Mouse (Mus musculus) intestine, embryonic 15.5 days (tissue): ENCODE data around the gene Car5a. TPM values are rescaled to one million over a fixed set of nuclear protein-coding genes. Genes with fewer than 3 reads are reported as not detected.

ENCODE experiments used
- ATAC-seq: fragments of 200-750 bp; cut with Nextera tagmentation; 2 replicates; pipeline ENCODE4 v1.8.0; 2017; ENCODE audit warnings: moderate TSS enrichment, moderate library complexity
- H3K27ac ChIP-seq: fragments of 300-500 bp; sonication (generic); 2 replicates; pipeline ENCODE4 v1.5.1; 2015; ENCODE audit warnings: mild to moderate bottlenecking, inconsistent platforms
- H3K27me3 ChIP-seq: fragments of 300-500 bp; sonication (generic); replicated peaks from 2 replicates; pipeline ENCODE4 v1.6.1; 2015; ENCODE audit warnings: inconsistent platforms
- H3K36me3 ChIP-seq: fragments of 300-500 bp; sonication (generic); 2 replicates; pipeline ENCODE4 v1.6.1; 2015; ENCODE audit warnings: inconsistent platforms
- H3K4me1 ChIP-seq: fragments of 300-500 bp; sonication (generic); replicated peaks from 2 replicates; pipeline ENCODE4 v1.6.1; 2015; ENCODE audit warnings: inconsistent platforms
- H3K4me2 ChIP-seq: fragments of 300-500 bp; sonication (generic); replicated peaks from 2 replicates; pipeline ENCODE4 v1.6.1; 2015; ENCODE audit warnings: mild to moderate bottlenecking, inconsistent platforms
- H3K4me3 ChIP-seq: fragments of 300-500 bp; sonication (generic); replicated peaks from 2 replicates; pipeline ENCODE4 v1.5.1; 2015; ENCODE audit warnings: inconsistent platforms
- H3K9ac ChIP-seq: fragments of 300-500 bp; sonication (generic); 2 replicates; pipeline ENCODE4 v1.6.1; 2015; ENCODE audit warnings: inconsistent platforms
- H3K9me3 ChIP-seq: fragments of 300-500 bp; sonication (generic); 2 replicates; pipeline ENCODE4 v1.6.1; 2016; ENCODE audit warnings: inconsistent platforms
- WGBS: fragments of 180-500 bp; shearing (Covaris S2); methylation state at CpG from one replicate; pipeline ENCODE4 v1.1.7; 2015; 5-methylcytosine and 5-hydroxymethylcytosine counted together
- polyA plus RNA-seq: library from polyadenylated mRNA; unstranded; fragments of >200 nt; fragmentation: Nextera tagmentation; extraction: Ambion mirVana; gene quantifications from 2 replicates; pipeline ENCODE4 v1.2.1, GENCODE M21; 2015

Gene Car5a
- polyA plus RNA-seq, 1 experiment from 2014 or later = 0.21 TPM

- 85% methylated on average over 3 of the region's 3 CpGs for WGBS
- Histone ChIP-seq H3K36me3 (peaks cover 21% of the 10 kb centered on the region), H3K4me3 (no peak overlapping the region)
Measured at GRCm38 (mm10) chr8:121879712-121880111, 65.0 kb downstream of the Car5a start.

DNA sequence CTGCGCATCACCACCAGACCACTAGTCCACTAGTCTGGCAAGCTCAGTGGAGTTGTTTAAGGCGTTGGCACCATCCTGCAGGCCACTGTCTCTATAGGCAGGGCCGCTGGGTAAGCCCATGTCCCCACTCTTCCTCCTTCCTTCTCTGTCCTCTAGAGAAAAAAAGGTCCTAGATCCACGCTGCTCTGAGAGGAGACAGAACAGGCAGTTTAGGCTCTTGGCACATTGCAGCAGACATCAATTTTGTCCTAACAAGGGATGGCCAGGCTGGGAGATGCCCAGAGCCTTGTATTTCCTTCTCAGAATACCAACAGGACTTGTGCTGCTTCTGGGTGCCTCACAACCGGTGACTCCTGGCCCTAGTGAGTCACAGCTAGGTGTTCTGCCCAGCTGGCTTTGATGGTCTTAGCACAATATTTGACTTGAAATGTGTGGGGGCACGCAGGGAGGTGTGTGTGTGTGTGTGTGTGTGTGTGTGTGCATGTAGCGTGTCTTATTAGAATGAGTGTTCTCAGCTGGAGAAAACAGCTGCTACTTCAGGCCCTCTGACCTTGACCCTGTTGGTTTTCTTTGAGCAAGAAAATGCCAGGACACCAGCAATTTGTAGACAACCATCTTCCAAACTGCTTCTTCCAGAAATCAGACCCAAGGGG, 66.8 kb downstream of the Car5a start:
- no peaks in the 10 kb centered on the region for H3K9me3 ChIP-seq
- H3K27me3 ChIP-seq = no peaks in the 10 kb centered on the region
- 79% methylated on average over 7 of the region's 7 CpGs for WGBS
- peaks cover 9% of the 10 kb centered on the region for H3K4me1 ChIP-seq
- no peak overlapping the region for H3K4me2 ChIP-seq
- ATAC-seq = no peak
- no peak overlapping the region for H3K9ac ChIP-seq
- no peak overlapping the region for H3K4me3 ChIP-seq
- H3K36me3 ChIP-seq = peaks cover 8% of the 10 kb centered on the region; the same call in 1 of the 2 replicates
- H3K27ac ChIP-seq = no peak overlapping the region

More at GRCm38 (mm10) chr8:121879712-121880111, 65.0 kb downstream of the Car5a start:
- Histone ChIP-seq H3K4me2 (no peak overlapping the region), H3K9ac (no peak overlapping the region), H3K27me3 (no peaks in the 10 kb centered on the region), H3K4me1 (peaks cover 5% of the 10 kb centered on the region; the same call in 1 of the 2 replicates), H3K9me3 (no peaks in the 10 kb centered on the region), H3K27ac (no peak overlapping the region)
- ATAC-seq = no peak

GRCm38 (mm10) chr8:121877212-121877611, 67.5 kb downstream of the Car5a start:
- ATAC-seq = no peak
- Histone ChIP-seq H3K4me1 (peaks cover 13% of the 10 kb centered on the region), H3K9ac (no peak overlapping the region), H3K27me3 (no peaks in the 10 kb centered on the region), H3K27ac (no peak overlapping the region), H3K9me3 (no peaks in the 10 kb centered on the region), H3K36me3 (peaks cover under 1% of the 10 kb centered on the region; the same call in 1 of the 2 replicates), H3K4me3 (no peak overlapping the region), H3K4me2 (no peak overlapping the region)
- WGBS = 83% methylated on average over 5 of the region's 5 CpGs

DNA sequence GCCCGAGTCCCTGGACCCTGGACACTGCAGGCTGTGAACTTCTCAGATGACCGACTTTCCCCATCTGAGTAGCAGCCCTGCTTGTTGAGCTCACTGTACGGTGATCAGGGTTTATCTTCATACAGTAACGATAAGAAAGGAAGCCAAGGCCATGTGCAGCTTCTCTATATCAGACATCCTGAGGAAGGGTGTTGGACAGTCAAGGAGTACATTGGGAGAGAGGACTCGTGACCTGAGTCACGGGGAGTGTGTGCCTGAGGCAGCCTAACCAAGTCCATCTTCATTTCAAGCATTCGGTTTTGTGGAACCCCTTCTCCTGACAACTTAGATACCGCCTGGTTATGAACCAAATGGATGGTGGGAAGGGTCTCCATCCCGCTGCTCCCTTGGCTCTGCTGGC, 69.2 kb downstream of the Car5a start:
- H3K9me3 ChIP-seq = no peaks in the 10 kb centered on the region
- 65% methylated on average over 9 of the region's 9 CpGs for WGBS
- peak overlapping the region; percentile 6; the same call in 1 of the 2 replicates for H3K27ac ChIP-seq

GRCm38 (mm10) chr8:121875045-121875444, 69.7 kb downstream of the Car5a start:
- H3K36me3 ChIP-seq = no peaks in the 10 kb centered on the region
- H3K4me1 ChIP-seq = peaks cover 21% of the 10 kb centered on the region
- peak overlapping the region; percentile 32; the same call in 1 of the 2 replicates for H3K27ac ChIP-seq
- no peaks in the 10 kb centered on the region for H3K9me3 ChIP-seq
- ATAC-seq = no peak
- no peak overlapping the region for H3K9ac ChIP-seq
- WGBS = 41% methylated on average over 3 of the region's 3 CpGs
- H3K4me3 ChIP-seq = no peak overlapping the region
- no peaks in the 10 kb centered on the region for H3K27me3 ChIP-seq
- no peak overlapping the region for H3K4me2 ChIP-seq

More for the DNA sequence above, 69.2 kb downstream of the Car5a start:
- no peak overlapping the region for H3K4me3 ChIP-seq
- no peaks in the 10 kb centered on the region for H3K27me3 ChIP-seq
- peaks cover 21% of the 10 kb centered on the region for H3K4me1 ChIP-seq
- no peak overlapping the region for H3K9ac ChIP-seq
- no peak overlapping the region for H3K4me2 ChIP-seq
- no peaks in the 10 kb centered on the region for H3K36me3 ChIP-seq
- ATAC-seq = no peak

- 49% methylated on average over 9 of the region's 9 CpGs for WGBS
- no peak overlapping the region for H3K27ac ChIP-seq
- H3K27me3 ChIP-seq = no peaks in the 10 kb centered on the region
- no peak overlapping the region for H3K4me3 ChIP-seq
- peaks cover 21% of the 10 kb centered on the region for H3K4me1 ChIP-seq
- ATAC-seq = peak; percentile 64
- H3K9ac ChIP-seq = no peak overlapping the region
- no peaks in the 10 kb centered on the region for H3K36me3 ChIP-seq
- no peaks in the 10 kb centered on the region for H3K9me3 ChIP-seq
- H3K4me2 ChIP-seq = no peak overlapping the region
Measured at GRCm38 (mm10) chr8:121874031-121874430, 70.7 kb downstream of the Car5a start.

DNA sequence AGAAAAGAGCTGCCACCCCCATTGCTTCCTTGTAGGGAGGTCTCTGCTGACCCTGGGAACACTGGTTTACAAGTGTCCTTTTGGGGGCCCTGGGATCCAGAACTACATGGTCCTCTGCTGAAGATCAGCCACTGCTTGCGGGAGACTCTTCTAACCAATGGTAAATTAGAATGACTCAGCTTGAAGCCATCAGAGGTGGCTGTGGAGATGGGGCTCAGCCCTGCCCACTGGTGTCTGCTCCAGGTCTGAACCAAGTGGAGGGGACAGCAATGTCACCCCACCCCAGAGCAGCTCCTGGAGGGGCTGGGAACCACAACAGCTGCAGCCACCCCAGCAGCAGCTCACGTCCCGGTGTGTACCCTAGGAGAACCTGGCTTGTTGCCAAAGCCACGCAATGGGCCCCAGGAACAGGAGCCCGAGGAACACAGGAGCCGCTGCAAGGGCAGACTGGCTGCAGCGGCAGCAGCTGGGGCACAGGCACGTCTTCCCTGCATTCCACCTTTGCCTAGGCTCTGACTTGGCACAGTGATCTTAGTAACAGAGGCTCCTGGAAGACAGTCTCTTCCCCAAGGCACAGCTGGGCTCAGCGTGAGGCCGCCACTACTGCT, 72.8 kb downstream of the Car5a start:
- H3K4me3 ChIP-seq = no peak overlapping the region
- H3K36me3 ChIP-seq = no peaks in the 10 kb centered on the region
- 15% methylated on average over 10 of the region's 10 CpGs for WGBS
- ATAC-seq = peak; percentile 77
- H3K27me3 ChIP-seq = no peaks in the 10 kb centered on the region
- H3K27ac ChIP-seq = peak overlapping the region; percentile 32; the same call in 1 of the 2 replicates
- no peaks in the 10 kb centered on the region for H3K9me3 ChIP-seq
- H3K4me2 ChIP-seq = peak overlapping the region; percentile 24; the same call in 1 of the 2 replicates
- H3K4me1 ChIP-seq = peaks cover 21% of the 10 kb centered on the region
- 0 out of 2 replicates have a peak overlapping the region, but pooled peaks have one; percentile 24 for H3K9ac ChIP-seq

DNA sequence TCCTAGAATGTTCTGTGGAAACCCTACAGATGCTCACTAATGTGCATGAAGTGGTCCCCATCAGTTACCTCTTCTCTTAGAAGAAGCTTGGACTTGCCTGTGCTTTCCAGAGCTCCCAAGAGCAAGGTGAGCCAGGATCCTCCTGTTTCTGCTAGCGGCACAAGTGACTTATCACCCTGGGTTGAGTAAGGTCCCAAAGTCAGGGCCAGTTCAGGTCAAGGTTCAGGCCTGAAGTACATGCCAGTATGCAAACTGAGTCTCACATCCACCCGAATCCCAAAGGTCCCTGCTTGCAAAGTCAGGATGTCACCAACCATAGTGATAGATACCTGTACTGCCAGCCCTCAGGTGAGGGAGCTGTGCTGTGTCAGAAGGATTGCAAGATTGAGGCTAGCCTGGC, 74.5 kb downstream of the Car5a start:
- H3K27ac ChIP-seq = no peak overlapping the region
- no peak for ATAC-seq
- H3K4me3 ChIP-seq = no peak overlapping the region
- 92% methylated on average over 2 of the region's 2 CpGs for WGBS
- no peaks in the 10 kb centered on the region for H3K27me3 ChIP-seq
- peaks cover 18% of the 10 kb centered on the region for H3K4me1 ChIP-seq
- H3K9me3 ChIP-seq = no peaks in the 10 kb centered on the region
- no peak overlapping the region for H3K9ac ChIP-seq
- H3K4me2 ChIP-seq = no peak overlapping the region
- H3K36me3 ChIP-seq = no peaks in the 10 kb centered on the region

- Histone ChIP-seq H3K27me3 (no peaks in the 10 kb centered on the region), H3K4me1 (peaks cover 12% of the 10 kb centered on the region), H3K36me3 (no peaks in the 10 kb centered on the region), H3K4me2 (no peak overlapping the region), H3K27ac (no peak overlapping the region), H3K9me3 (no peaks in the 10 kb centered on the region), H3K4me3 (no peak overlapping the region), H3K9ac (no peak overlapping the region)
- ATAC-seq = no peak
- WGBS = 85% methylated on average over 7 of the region's 7 CpGs
Measured at GRCm38 (mm10) chr8:121868896-121869295, 75.8 kb downstream of the Car5a start.

GRCm38 (mm10) chr8:121868196-121868595, 76.5 kb downstream of the Car5a start:
- Histone ChIP-seq H3K4me1 (peaks cover 12% of the 10 kb centered on the region), H3K27ac (no peak overlapping the region), H3K4me2 (no peak overlapping the region), H3K36me3 (no peaks in the 10 kb centered on the region), H3K4me3 (no peak overlapping the region), H3K27me3 (no peaks in the 10 kb centered on the region), H3K9me3 (no peaks in the 10 kb centered on the region), H3K9ac (no peak overlapping the region)
- 86% methylated on average over 5 of the region's 5 CpGs for WGBS
- ATAC-seq = no peak
